Mouse (Mus musculus) heart, embryonic 11.5 days (tissue): ENCODE measurements around the gene Irf2. TPM values are rescaled to one million over a fixed set of nuclear protein-coding genes. Genes with fewer than 3 reads are reported as not detected.

Experiments
- ATAC-seq: fragments of 200-750 bp; cut with Nextera tagmentation; replicated peaks from 2 replicates; pipeline ENCODE4 v1.8.0; 2017; ENCODE audit warnings: moderate library complexity; ENCODE audit not compliant: insufficient number of reproducible peaks, low FRiP score, low TSS enrichment
- H3K27ac ChIP-seq: fragments of 300-500 bp; sonication (generic); 2 replicates; pipeline ENCODE4 v1.5.1; 2014; ENCODE audit warnings: mild to moderate bottlenecking, low read depth, low read length
- H3K27me3 ChIP-seq: fragments of 300-500 bp; sonication (generic); 2 replicates; pipeline ENCODE4 v1.6.1; 2014; ENCODE audit warnings: mild to moderate bottlenecking, low read length, mixed read lengths; ENCODE audit not compliant: control insufficient read depth, insufficient read depth
- H3K36me3 ChIP-seq: fragments of 300-500 bp; sonication (generic); 2 replicates; pipeline ENCODE4 v1.6.1; 2014; ENCODE audit warnings: mild to moderate bottlenecking, low read length, moderate library complexity, mixed read lengths; ENCODE audit not compliant: control insufficient read depth, insufficient read depth
- H3K4me1 ChIP-seq: fragments of 300-500 bp; sonication (generic); 2 replicates; pipeline ENCODE4 v1.6.1; 2014; ENCODE audit warnings: low read length; ENCODE audit not compliant: control insufficient read depth, insufficient read depth
- H3K4me2 ChIP-seq: fragments of 300-500 bp; sonication (generic); 2 replicates; pipeline ENCODE4 v1.6.1; 2014; ENCODE audit warnings: mild to moderate bottlenecking, moderate library complexity
- H3K4me3 ChIP-seq: fragments of 300-500 bp; sonication (generic); 2 replicates; pipeline ENCODE4 v1.5.1; 2014; ENCODE audit warnings: low read depth, low read length
- H3K9ac ChIP-seq: fragments of 300-500 bp; sonication (generic); 2 replicates; pipeline ENCODE4 v1.6.1; 2014; ENCODE audit warnings: mild to moderate bottlenecking, low read depth, low read length, moderate library complexity
- H3K9me3 ChIP-seq: fragments of 300-500 bp; sonication (generic); replicated peaks from 2 replicates; pipeline ENCODE4 v1.6.1; 2016; ENCODE audit warnings: low read length; ENCODE audit not compliant: control insufficient read depth
- WGBS: fragments of 180-500 bp; shearing (Covaris S2); extraction: QIAGEN DNeasy Blood & Tissue Kit; methylation state at CpG from one replicate; pipeline ENCODE4 v1.1.7; 2014; ENCODE audit not compliant: insufficient replicate concordance; 5-methylcytosine and 5-hydroxymethylcytosine counted together
- polyA plus RNA-seq: library from polyadenylated mRNA; unstranded; fragments of >200 nt; fragmentation: Nextera tagmentation; extraction: Ambion mirVana; gene quantifications from 2 replicates; pipeline ENCODE4 v1.2.1, GENCODE M21; 2014

Gene Irf2
- polyA plus RNA-seq, 1 experiment from 2014 or later = 16.5 TPM

- Histone ChIP-seq H3K9ac (no peak overlapping the region), H3K4me3 (no peak overlapping the region), H3K4me1 (peaks cover 11% of the 10 kb centered on the region), H3K4me2 (no peak overlapping the region), H3K27ac (no peak overlapping the region), H3K27me3 (no peaks in the 10 kb centered on the region), H3K36me3 (no peaks in the 10 kb centered on the region), H3K9me3 (peaks cover 4% of the 10 kb centered on the region)
- 78% methylated on average over 11 of the region's 11 CpGs for WGBS
- no peak for ATAC-seq
Observed at GRCm38 (mm10) chr8:46735505-46735904, 4.0 kb upstream of the Irf2 start.

GRCm38 (mm10) chr8:46736260-46736659 is 3.3 kb upstream of the Irf2 start:
- H3K27ac ChIP-seq = no peak overlapping the region
- peaks cover 11% of the 10 kb centered on the region for H3K4me1 ChIP-seq
- no peak for ATAC-seq
- peaks cover 4% of the 10 kb centered on the region for H3K9me3 ChIP-seq
- H3K36me3 ChIP-seq = no peaks in the 10 kb centered on the region
- H3K4me3 ChIP-seq = no peak overlapping the region
- no peak overlapping the region for H3K4me2 ChIP-seq
- H3K27me3 ChIP-seq = no peaks in the 10 kb centered on the region
- WGBS = 74% methylated on average over 3 of the region's 3 CpGs
- no peak overlapping the region for H3K9ac ChIP-seq

GRCm38 (mm10) chr8:46737421-46737820 is 2.1 kb upstream of the Irf2 start:
- Histone ChIP-seq H3K36me3 (no peaks in the 10 kb centered on the region), H3K9ac (no peak overlapping the region), H3K4me1 (peaks cover 18% of the 10 kb centered on the region), H3K4me3 (no peak overlapping the region), H3K27ac (no peak overlapping the region), H3K4me2 (no peak overlapping the region), H3K27me3 (no peaks in the 10 kb centered on the region), H3K9me3 (peaks cover 4% of the 10 kb centered on the region)
- ATAC-seq = no peak
- WGBS = 44% methylated on average over 10 of the region's 10 CpGs

- Histone ChIP-seq H3K4me1 (peaks cover 18% of the 10 kb centered on the region), H3K9me3 (peaks cover 4% of the 10 kb centered on the region), H3K4me3 (0 out of 2 replicates have a peak overlapping the region, but pooled peaks have one; percentile 79), H3K27ac (no peak overlapping the region), H3K9ac (no peak overlapping the region), H3K4me2 (peak overlapping the region; percentile 84), H3K27me3 (no peaks in the 10 kb centered on the region), H3K36me3 (no peaks in the 10 kb centered on the region)
- 57% methylated on average over 3 of the region's 3 CpGs for WGBS
- no peak for ATAC-seq
Observed at GRCm38 (mm10) chr8:46737907-46738306, 1.6 kb upstream of the Irf2 start.

- H3K9ac ChIP-seq = peak overlapping the region; percentile 94
- no peak for ATAC-seq
- peak overlapping the region; percentile 79 for H3K4me3 ChIP-seq
- H3K36me3 ChIP-seq = no peaks in the 10 kb centered on the region
- H3K27ac ChIP-seq = peak overlapping the region; percentile 88; the same call in 1 of the 2 replicates
- H3K27me3 ChIP-seq = no peaks in the 10 kb centered on the region
- 35% methylated on average over 5 of the region's 5 CpGs for WGBS
- peaks cover 18% of the 10 kb centered on the region for H3K4me1 ChIP-seq
- H3K9me3 ChIP-seq = peaks cover 4% of the 10 kb centered on the region
- H3K4me2 ChIP-seq = peak overlapping the region; percentile 84
Observed at GRCm38 (mm10) chr8:46738601-46739000, 931 bp upstream of the Irf2 start.

- Histone ChIP-seq H3K4me2 (peak overlapping the region; percentile 84), H3K9me3 (peaks cover 4% of the 10 kb centered on the region), H3K4me1 (peaks cover 18% of the 10 kb centered on the region), H3K9ac (peak overlapping the region; percentile 94), H3K27me3 (no peaks in the 10 kb centered on the region), H3K36me3 (no peaks in the 10 kb centered on the region), H3K27ac (peak overlapping the region; percentile 88), H3K4me3 (peak overlapping the region; percentile 79)
- ATAC-seq = no peak
- 1% methylated on average over 22 of the region's 22 CpGs for WGBS
Observed at GRCm38 (mm10) chr8:46739956-46740512, 502 bp downstream of the Irf2 start.

- peak overlapping the region; percentile 88 for H3K27ac ChIP-seq
Observed at GRCm38 (mm10) chr8:46740513-46741280, 1.2 kb downstream of the Irf2 start.

GRCm38 (mm10) chr8:46741281-46741791 is 1.8 kb downstream of the Irf2 start:
- Histone ChIP-seq H3K4me2 (peak overlapping the region; percentile 84), H3K4me1 (peaks cover 18% of the 10 kb centered on the region), H3K9me3 (peaks cover 3% of the 10 kb centered on the region), H3K27me3 (no peaks in the 10 kb centered on the region), H3K27ac (peak overlapping the region; percentile 88), H3K36me3 (no peaks in the 10 kb centered on the region), H3K4me3 (peak overlapping the region; percentile 79), H3K9ac (peak overlapping the region; percentile 94)
- ATAC-seq = no peak
- WGBS = under 1% methylated on average over 28 of the region's 28 CpGs

More at GRCm38 (mm10) chr8:46740513-46741280, 1.2 kb downstream of the Irf2 start:
- Histone ChIP-seq H3K27me3 (no peaks in the 10 kb centered on the region), H3K4me3 (peak overlapping the region; percentile 79), H3K9ac (peak overlapping the region; percentile 94), H3K9me3 (peaks cover 4% of the 10 kb centered on the region), H3K4me2 (peak overlapping the region; percentile 84), H3K4me1 (peaks cover 18% of the 10 kb centered on the region), H3K36me3 (no peaks in the 10 kb centered on the region)
- under 1% methylated on average over 90 of the region's 97 CpGs for WGBS
- ATAC-seq = peak; percentile 57
